Mouse (Mus musculus) hindbrain, embryonic 10.5 days (tissue): ENCODE measurements around the gene Erbin. TPM values are rescaled to one million over a fixed set of nuclear protein-coding genes. Genes with fewer than 3 reads are reported as not detected.

Source experiments
- DNase-seq: peaks from one replicate; pipeline ENCODE4 v3.0.0-alpha.2; 2017; ENCODE audit warnings: low spot score
- H3K27ac ChIP-seq: fragments of 300-500 bp; sonication (generic); 2 replicates; pipeline ENCODE4 v1.5.1; 2016; ENCODE audit warnings: mild to moderate bottlenecking, moderate library complexity
- H3K27me3 ChIP-seq: fragments of 300-500 bp; sonication (generic); 2 replicates; pipeline ENCODE4 v1.6.1; 2016; ENCODE audit warnings: mild to moderate bottlenecking; ENCODE audit not compliant: poor library complexity, insufficient read depth, severe bottlenecking
- H3K36me3 ChIP-seq: fragments of 300-500 bp; sonication (generic); 2 replicates; pipeline ENCODE4 v1.6.1; 2016; ENCODE audit warnings: mild to moderate bottlenecking, moderate library complexity
- H3K4me1 ChIP-seq: fragments of 300-500 bp; sonication (generic); replicated peaks from 2 replicates; pipeline ENCODE4 v1.6.1; 2016; ENCODE audit warnings: mild to moderate bottlenecking
- H3K4me3 ChIP-seq: fragments of 300-500 bp; sonication (generic); 2 replicates; pipeline ENCODE4 v1.5.1; 2016; ENCODE audit warnings: mild to moderate bottlenecking, moderate library complexity
- H3K9me3 ChIP-seq: fragments of 300-500 bp; sonication (generic); 2 replicates; pipeline ENCODE4 v1.6.1; 2016; ENCODE audit warnings: mild to moderate bottlenecking, moderate library complexity
- WGBS: fragments of 180-500 bp; shearing (Covaris S2); methylation state at CpG from one replicate; pipeline ENCODE4 v1.1.7; 2016; 5-methylcytosine and 5-hydroxymethylcytosine counted together
- polyA plus RNA-seq: library from polyadenylated mRNA; unstranded; fragments of >200 nt; fragmentation: Nextera tagmentation; extraction: Ambion mirVana; gene quantifications from 2 replicates; pipeline ENCODE4 v1.2.1, GENCODE M21; 2016

The Erbin gene
- polyA plus RNA-seq, 1 experiment from 2014 or later = 10.3 TPM

GRCm38 (mm10) chr13:103924586-103924985, 4.3 kb upstream of the Erbin start:
- Histone ChIP-seq H3K27me3 (peaks cover 17% of the 10 kb centered on the region), H3K4me1 (peaks cover 15% of the 10 kb centered on the region), H3K27ac (no peak overlapping the region), H3K36me3 (no peaks in the 10 kb centered on the region), H3K9me3 (0 out of 2 replicates have a peak, but pooled peaks cover 1% of the 10 kb centered on the region), H3K4me3 (no peak overlapping the region)
- WGBS = 89% methylated on average over 6 of the region's 6 CpGs
- DNase-seq = no peak

GRCm38 (mm10) chr13:103923402-103924065, 3.2 kb upstream of the Erbin start:
- Histone ChIP-seq H3K9me3 (no peaks in the 10 kb centered on the region), H3K4me1 (peaks cover 20% of the 10 kb centered on the region), H3K27me3 (peaks cover 17% of the 10 kb centered on the region), H3K4me3 (no peak overlapping the region), H3K27ac (no peak overlapping the region), H3K36me3 (no peaks in the 10 kb centered on the region)
- no peak for DNase-seq
- 87% methylated on average over 6 of the region's 6 CpGs for WGBS

GRCm38 (mm10) chr13:103921831-103922380, 1.6 kb upstream of the Erbin start:
- no peak for DNase-seq
- peak overlapping the region; percentile 73 for H3K4me3 ChIP-seq
- WGBS = 21% methylated on average over 11 of the region's 11 CpGs
- peaks cover 36% of the 10 kb centered on the region for H3K4me1 ChIP-seq
- H3K36me3 ChIP-seq = no peaks in the 10 kb centered on the region
- H3K9me3 ChIP-seq = no peaks in the 10 kb centered on the region
- peak overlapping the region; percentile 100 for H3K27ac ChIP-seq
- H3K27me3 ChIP-seq = peaks cover 17% of the 10 kb centered on the region

GRCm38 (mm10) chr13:103920933-103921830, 868 bp upstream of the Erbin start:
- peaks cover 43% of the 10 kb centered on the region for H3K4me1 ChIP-seq
- no peaks in the 10 kb centered on the region for H3K36me3 ChIP-seq
- H3K27ac ChIP-seq = peak overlapping the region; percentile 100
- H3K4me3 ChIP-seq = peak overlapping the region; percentile 73
- no peaks in the 10 kb centered on the region for H3K9me3 ChIP-seq
- under 1% methylated on average over 123 of the region's 125 CpGs for WGBS
- H3K27me3 ChIP-seq = peaks cover 17% of the 10 kb centered on the region
- DNase-seq = peak; percentile 88

GRCm38 (mm10) chr13:103919956-103920260, 406 bp downstream of the Erbin start:
- Histone ChIP-seq H3K36me3 (no peaks in the 10 kb centered on the region), H3K4me3 (peak overlapping the region; percentile 73), H3K27me3 (peaks cover 17% of the 10 kb centered on the region), H3K9me3 (no peaks in the 10 kb centered on the region), H3K4me1 (peaks cover 43% of the 10 kb centered on the region), H3K27ac (peak overlapping the region; percentile 100)
- no peak for DNase-seq
- under 1% methylated on average over 20 of the region's 20 CpGs for WGBS

- peaks cover 43% of the 10 kb centered on the region for H3K4me1 ChIP-seq
- no peaks in the 10 kb centered on the region for H3K9me3 ChIP-seq
- peak; percentile 17 for DNase-seq
- peaks cover 17% of the 10 kb centered on the region for H3K27me3 ChIP-seq
- WGBS = under 1% methylated on average over 32 of the region's 32 CpGs
- H3K36me3 ChIP-seq = no peaks in the 10 kb centered on the region
- peak overlapping the region; percentile 73 for H3K4me3 ChIP-seq
- H3K27ac ChIP-seq = peak overlapping the region; percentile 100
These were observed 919 bp downstream of the Erbin start for GRCm38 (mm10) chr13:103919234-103919955.

GRCm38 (mm10) chr13:103918432-103918831, 1.9 kb downstream of the Erbin start:
- Histone ChIP-seq H3K4me3 (peak overlapping the region; percentile 73), H3K36me3 (no peaks in the 10 kb centered on the region), H3K9me3 (no peaks in the 10 kb centered on the region), H3K27ac (no peak overlapping the region), H3K27me3 (peaks cover 10% of the 10 kb centered on the region), H3K4me1 (peaks cover 43% of the 10 kb centered on the region)
- no peak for DNase-seq
- WGBS = 50% methylated on average over 3 of the region's 3 CpGs

GRCm38 (mm10) chr13:103914114-103914736, 6.1 kb downstream of the Erbin start:
- Histone ChIP-seq H3K4me1 (peaks cover 30% of the 10 kb centered on the region), H3K9me3 (no peaks in the 10 kb centered on the region), H3K27me3 (no peaks in the 10 kb centered on the region), H3K4me3 (no peak overlapping the region), H3K27ac (no peak overlapping the region), H3K36me3 (no peaks in the 10 kb centered on the region)
- no peak for DNase-seq
- WGBS = 95% methylated on average over 4 of the region's 4 CpGs

- Histone ChIP-seq H3K36me3 (no peaks in the 10 kb centered on the region), H3K27ac (no peak overlapping the region), H3K4me3 (no peak overlapping the region), H3K9me3 (no peaks in the 10 kb centered on the region), H3K4me1 (peaks cover 13% of the 10 kb centered on the region), H3K27me3 (no peaks in the 10 kb centered on the region)
- DNase-seq = no peak
- WGBS = 83% methylated on average over 3 of the region's 3 CpGs
These were observed 8.0 kb downstream of the Erbin start for GRCm38 (mm10) chr13:103912351-103912750.

- no peak overlapping the region for H3K27ac ChIP-seq
- no peak overlapping the region for H3K4me3 ChIP-seq
- WGBS = 94% methylated on average over 1 of the region's 1 CpGs
- no peak for DNase-seq
- H3K4me1 ChIP-seq = 0 out of 2 replicates have a peak, but pooled peaks cover 2% of the 10 kb centered on the region
- no peaks in the 10 kb centered on the region for H3K27me3 ChIP-seq
- no peaks in the 10 kb centered on the region for H3K36me3 ChIP-seq
- no peaks in the 10 kb centered on the region for H3K9me3 ChIP-seq
These were observed 9.7 kb downstream of the Erbin start for GRCm38 (mm10) chr13:103910598-103910997.

- Histone ChIP-seq H3K36me3 (no peaks in the 10 kb centered on the region), H3K27ac (no peak overlapping the region), H3K9me3 (no peaks in the 10 kb centered on the region), H3K4me1 (0 out of 2 replicates have a peak, but pooled peaks cover 2% of the 10 kb centered on the region), H3K27me3 (no peaks in the 10 kb centered on the region), H3K4me3 (no peak overlapping the region)
- WGBS = 90% methylated on average over 3 of the region's 3 CpGs
- no peak for DNase-seq
These were observed 10.4 kb downstream of the Erbin start for GRCm38 (mm10) chr13:103909894-103910293.

- Histone ChIP-seq H3K9me3 (peaks cover 23% of the 10 kb centered on the region), H3K27ac (no peak overlapping the region), H3K4me1 (no peaks in the 10 kb centered on the region), H3K36me3 (peaks cover 32% of the 10 kb centered on the region), H3K27me3 (no peaks in the 10 kb centered on the region), H3K4me3 (no peak overlapping the region)
- DNase-seq = no peak
- 86% methylated on average over 1 of the region's 1 CpGs for WGBS
These were observed 20.3 kb downstream of the Erbin start for GRCm38 (mm10) chr13:103900015-103900414.
